Mouse (Mus musculus): ENCODE results near the gene Bdh2.

Bdh2 gene

GRCm38 (mm10) chr3:135298560-135298959 lies 17.5 kb downstream of the Bdh2 start:
- DNase-seq (ENCODE audit: low spot score): no peak

- DNase-seq (ENCODE audit: low spot score): no peak
Measured at GRCm38 (mm10) chr3:135300081-135300480, 19.1 kb downstream of the Bdh2 start.

- no peak for DNase-seq (ENCODE audit: low spot score)
Measured at GRCm38 (mm10) chr3:135304060-135304459, 23.0 kb downstream of the Bdh2 start.

- DNase-seq (ENCODE audit: low spot score): no peak
Measured at GRCm38 (mm10) chr3:135304566-135304965, 23.5 kb downstream of the Bdh2 start.

GRCm38 (mm10) chr3:135307411-135308259 lies 26.6 kb downstream of the Bdh2 start, which contains the start of gene Slc9b2:
TSS of gene Slc9b2 (plus strand) at chr3:135307700.
- DNase-seq (ENCODE audit: low spot score): no peak

- DNase-seq (ENCODE audit: low spot score): no peak
Measured at GRCm38 (mm10) chr3:135312916-135313491, 32.0 kb downstream of the Bdh2 start.

- DNase-seq (ENCODE audit: low spot score): no peak
Measured at GRCm38 (mm10) chr3:135313727-135314126, 32.7 kb downstream of the Bdh2 start.

- no peak for DNase-seq (ENCODE audit: low spot score)
Measured at GRCm38 (mm10) chr3:135314811-135315210, 33.8 kb downstream of the Bdh2 start.

- DNase-seq (ENCODE audit: low spot score): no peak
Measured at GRCm38 (mm10) chr3:135315720-135316425, 34.9 kb downstream of the Bdh2 start.

- no peak for DNase-seq (ENCODE audit: low spot score)
Measured at GRCm38 (mm10) chr3:135318331-135318730, 37.3 kb downstream of the Bdh2 start.

GRCm38 (mm10) chr3:135324354-135324753 lies 43.3 kb downstream of the Bdh2 start:
- DNase-seq (ENCODE audit: low spot score): no peak

- DNase-seq (ENCODE audit: low spot score): no peak
Measured at GRCm38 (mm10) chr3:135327176-135327575, 46.2 kb downstream of the Bdh2 start.

GRCm38 (mm10) chr3:135327601-135328000 lies 46.6 kb downstream of the Bdh2 start:
- DNase-seq (ENCODE audit: low spot score): no peak

GRCm38 (mm10) chr3:135328560-135328959 lies 47.5 kb downstream of the Bdh2 start:
- no peak for DNase-seq (ENCODE audit: low spot score)

- DNase-seq (ENCODE audit: low spot score): no peak
Measured at GRCm38 (mm10) chr3:135332691-135333090, 51.7 kb downstream of the Bdh2 start.

GRCm38 (mm10) chr3:135333763-135334162 lies 52.7 kb downstream of the Bdh2 start:
- no peak for DNase-seq (ENCODE audit: low spot score)

- no peak for DNase-seq (ENCODE audit: low spot score)
Measured at GRCm38 (mm10) chr3:135347739-135348264, 66.8 kb downstream of the Bdh2 start, which contains the start of gene Slc9b1. TSS of gene Slc9b1 (plus strand) at chr3:135348029.

- no peak for DNase-seq (ENCODE audit: low spot score)
Measured at GRCm38 (mm10) chr3:135349022-135349421, 68.0 kb downstream of the Bdh2 start.

- DNase-seq (ENCODE audit: low spot score): no peak
Measured at GRCm38 (mm10) chr3:135351857-135352256, 70.8 kb downstream of the Bdh2 start.

Measured in ovary, postnatal 10 days (tissue).